Mouse (Mus musculus): ENCODE measurements around the gene Eif4g3. TPM values are rescaled to one million over a fixed set of nuclear protein-coding genes. Genes with fewer than 3 reads are reported as not detected.

Eif4g3 gene
- polyA plus RNA-seq, 2 experiments, result 5.6 to 15.6 TPM

DNA sequence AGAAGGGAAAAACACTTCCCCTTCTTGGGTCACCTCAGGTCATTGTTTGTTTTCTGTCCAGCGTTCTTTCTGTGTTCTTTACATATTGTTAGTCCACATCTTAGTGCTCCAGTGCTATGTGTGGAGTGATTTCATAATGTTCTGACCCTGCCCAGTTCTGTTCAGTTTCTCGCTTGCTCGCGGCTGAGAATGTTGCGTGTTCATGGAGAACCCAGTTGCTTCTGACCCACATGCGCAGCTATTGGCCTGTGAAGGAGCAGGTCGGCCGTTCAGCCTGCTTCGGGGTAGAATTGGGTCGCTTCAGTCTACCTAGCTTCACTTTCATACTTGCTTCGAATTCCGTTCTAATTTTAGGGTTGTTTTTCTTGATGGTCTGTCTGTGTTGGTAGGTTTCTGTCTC, 2.6 kb downstream of the Eif4g3 start:
- Histone ChIP-seq H3K4me2 (ENCODE audit: low read depth) (peak overlapping the region; percentile 84), H3K4me1 (replicated peaks; ENCODE audit: control insufficient read depth in 2 of 2, insufficient read depth in 2 of 2, low read length in 1 of 2) (peaks cover 7 to 15% of the 10 kb centered on the region in 2 experiments), H3K36me3 (replicated peaks; ENCODE audit: control insufficient read depth, insufficient read depth, low read depth) (peaks cover 8% of the 10 kb centered on the region), H3K4me3 (ENCODE audit: insufficient read depth in 1 of 2, low read depth in 2 of 2, low read length in 2 of 2) (peak overlapping the region; percentile 14 to 79; a peak in 2 of 4 replicates), H3K9me3 (ENCODE audit: control insufficient read depth, low read length) (no peaks in the 10 kb centered on the region), H3K27me3 (ENCODE audit: control insufficient read depth, insufficient read depth, low read length) (peaks cover 7% of the 10 kb centered on the region), H3K9ac (replicated peaks) (no peak overlapping the region), H3K27ac (no peak overlapping the region)
- whole genome bisulfite sequencing (ENCODE audit: insufficient replicate concordance), result 76% methylated on average over 12 of the region's 12 CpGs
- no peak for DNase-seq (ENCODE audit: low read depth in 3 of 3, low spot score in 3 of 3)
- ATAC-seq (ENCODE audit: insufficient read depth), result no peak
- TF ChIP-seq EP300 (IDR thresholded peaks at IDR 0.05; ENCODE audit: low read depth), result no peak
- no peak for TF ChIP-seq CTCF (IDR thresholded peaks at IDR 0.05; ENCODE audit: low read depth)

DNA sequence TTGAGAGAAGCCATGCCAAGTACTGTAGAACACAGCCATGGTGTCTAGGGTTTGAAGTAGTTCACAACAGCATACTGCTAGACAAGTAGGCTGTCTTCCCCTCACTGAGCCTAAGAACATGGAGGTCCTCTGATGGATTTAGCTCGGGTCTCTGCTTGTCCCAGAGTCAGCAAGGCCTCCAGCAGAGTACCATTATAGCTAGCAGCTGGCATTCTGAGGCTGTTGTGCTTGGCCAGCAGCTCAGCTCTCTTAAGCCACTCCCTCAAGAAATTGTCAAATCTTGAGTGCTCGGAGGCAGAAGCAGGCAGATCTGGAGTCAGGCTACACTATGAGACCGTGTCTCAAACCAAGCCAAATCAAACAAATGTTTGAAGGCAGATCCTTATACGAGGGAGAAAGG, 5.4 kb downstream of the Eif4g3 start:
- 77% methylated on average over 4 of the region's 4 CpGs for WGBS (ENCODE audit: insufficient replicate concordance)
- TF ChIP-seq CTCF (IDR thresholded peaks at IDR 0.05; ENCODE audit: low read depth) (no peak), EP300 (IDR thresholded peaks at IDR 0.05; ENCODE audit: low read depth) (no peak)
- H3K27ac ChIP-seq, result no peak overlapping the region
- peaks cover 7 to 17% of the 10 kb centered on the region in 2 experiments for H3K4me1 ChIP-seq (replicated peaks; ENCODE audit: control insufficient read depth in 2 of 2, insufficient read depth in 2 of 2, low read length in 1 of 2)
- no peak for DNase-seq (ENCODE audit: low read depth in 3 of 3, low spot score in 3 of 3)
- H3K27me3 ChIP-seq (ENCODE audit: control insufficient read depth, insufficient read depth, low read length), result no peaks in the 10 kb centered on the region
- no peaks in the 10 kb centered on the region for H3K9me3 ChIP-seq (ENCODE audit: control insufficient read depth, low read length)
- peaks cover 8% of the 10 kb centered on the region for H3K36me3 ChIP-seq (replicated peaks; ENCODE audit: control insufficient read depth, insufficient read depth, low read depth)
- ATAC-seq (ENCODE audit: insufficient read depth), result no peak
- no peak overlapping the region for H3K9ac ChIP-seq (replicated peaks)
- no peak overlapping the region for H3K4me2 ChIP-seq (ENCODE audit: low read depth)
- H3K4me3 ChIP-seq (ENCODE audit: insufficient read depth in 1 of 2, low read depth in 2 of 2, low read length in 2 of 2), result no peak overlapping the region

DNA sequence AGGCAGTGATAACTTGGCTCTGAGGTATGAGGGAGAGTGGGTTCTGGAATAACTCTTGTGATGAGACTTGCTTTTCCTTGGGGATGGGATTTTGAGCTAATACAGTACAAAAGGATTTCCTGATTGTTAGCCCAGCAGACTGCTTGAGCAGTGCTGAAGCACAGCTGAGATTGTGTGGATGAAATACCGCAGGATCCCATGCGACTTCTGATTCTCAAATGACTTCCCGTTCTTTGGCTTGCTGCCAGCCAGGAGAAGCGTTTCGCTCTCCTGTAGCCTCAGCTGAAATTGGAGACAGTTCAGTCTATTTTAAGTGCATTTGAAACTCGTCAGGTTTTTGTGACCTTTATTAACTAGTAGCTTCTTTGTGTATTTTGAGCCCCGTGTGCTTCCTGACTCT, 7.9 kb downstream of the Eif4g3 start:
- Histone ChIP-seq H3K27me3 (ENCODE audit: control insufficient read depth, insufficient read depth, low read length) (no peaks in the 10 kb centered on the region), H3K4me3 (ENCODE audit: insufficient read depth in 1 of 2, low read depth in 2 of 2, low read length in 2 of 2) (no peak overlapping the region), H3K36me3 (replicated peaks; ENCODE audit: control insufficient read depth, insufficient read depth, low read depth) (peaks cover 8% of the 10 kb centered on the region), H3K9me3 (ENCODE audit: control insufficient read depth, low read length) (no peaks in the 10 kb centered on the region), H3K27ac (no peak overlapping the region), H3K4me1 (replicated peaks; ENCODE audit: control insufficient read depth in 2 of 2, insufficient read depth in 2 of 2, low read length in 1 of 2) (peaks cover 0 to 6% of the 10 kb centered on the region in 2 experiments; a peak in 1 of 4 replicates), H3K9ac (replicated peaks) (no peak overlapping the region), H3K4me2 (ENCODE audit: low read depth) (no peak overlapping the region)
- TF ChIP-seq CTCF (IDR thresholded peaks at IDR 0.05; ENCODE audit: low read depth), result no peak
- no peak for TF ChIP-seq EP300 (IDR thresholded peaks at IDR 0.05; ENCODE audit: low read depth)
- ATAC-seq (ENCODE audit: insufficient read depth), result no peak
- 74% methylated on average over 7 of the region's 7 CpGs for WGBS (ENCODE audit: insufficient replicate concordance)
- DNase-seq (ENCODE audit: low read depth in 3 of 3, low spot score in 3 of 3), result no peak

DNA sequence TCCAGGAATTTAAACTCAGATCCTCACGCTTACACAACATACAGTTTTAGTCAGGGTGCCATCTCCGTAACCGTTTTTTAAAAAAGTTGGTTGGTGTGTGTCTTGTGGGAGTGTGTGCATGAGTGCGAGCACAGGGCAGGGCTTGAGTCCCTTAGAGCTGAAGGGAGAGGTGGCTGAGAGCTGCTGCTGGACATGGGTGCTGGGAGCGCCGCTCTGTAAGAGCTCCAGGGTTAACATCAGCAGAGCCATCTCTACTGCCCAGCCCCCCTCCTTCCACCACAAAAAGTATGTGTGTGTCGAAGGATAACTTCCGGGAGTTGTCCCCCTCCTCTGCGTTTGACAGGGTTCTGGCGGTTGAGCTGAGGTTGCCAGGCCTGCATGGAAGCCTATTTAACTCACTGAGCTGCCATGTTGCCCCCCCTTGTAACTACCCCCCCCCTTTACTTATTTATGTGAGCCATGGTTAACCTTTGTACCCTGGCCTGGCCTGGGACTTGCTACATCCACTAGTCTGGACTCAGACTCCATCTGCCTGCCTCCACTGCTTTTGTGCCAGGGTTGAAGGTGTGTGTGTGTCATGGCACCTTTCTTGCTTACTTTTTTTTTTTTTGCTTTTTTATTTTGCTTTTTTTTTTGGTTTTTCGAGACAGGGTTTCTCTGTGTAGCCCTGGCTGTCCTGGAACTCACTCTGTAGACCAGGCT, 11.2 kb downstream of the Eif4g3 start:
- peaks cover 0 to 5% of the 10 kb centered on the region in 2 experiments; a peak in 1 of 4 replicates for H3K4me1 ChIP-seq (replicated peaks; ENCODE audit: control insufficient read depth in 2 of 2, insufficient read depth in 2 of 2, low read length in 1 of 2)
- ATAC-seq (ENCODE audit: insufficient read depth) (no peak), DNase-seq (ENCODE audit: low read depth in 3 of 3, low spot score in 3 of 3) (no peak)
- H3K4me2 ChIP-seq (ENCODE audit: low read depth), result no peak overlapping the region
- H3K9ac ChIP-seq (replicated peaks), result no peak overlapping the region
- H3K9me3 ChIP-seq (ENCODE audit: control insufficient read depth, low read length), result no peaks in the 10 kb centered on the region
- H3K4me3 ChIP-seq (ENCODE audit: insufficient read depth in 1 of 2, low read depth in 2 of 2, low read length in 2 of 2), result no peak overlapping the region
- H3K36me3 ChIP-seq (replicated peaks; ENCODE audit: control insufficient read depth, insufficient read depth, low read depth), result peaks cover 4% of the 10 kb centered on the region
- WGBS (ENCODE audit: insufficient replicate concordance), result 81% methylated on average over 11 of the region's 11 CpGs
- no peak overlapping the region for H3K27ac ChIP-seq
- no peak for TF ChIP-seq EP300 (IDR thresholded peaks at IDR 0.05; ENCODE audit: low read depth)
- TF ChIP-seq CTCF (IDR thresholded peaks at IDR 0.05; ENCODE audit: low read depth), result no peak
- no peaks in the 10 kb centered on the region for H3K27me3 ChIP-seq (ENCODE audit: control insufficient read depth, insufficient read depth, low read length)

DNA sequence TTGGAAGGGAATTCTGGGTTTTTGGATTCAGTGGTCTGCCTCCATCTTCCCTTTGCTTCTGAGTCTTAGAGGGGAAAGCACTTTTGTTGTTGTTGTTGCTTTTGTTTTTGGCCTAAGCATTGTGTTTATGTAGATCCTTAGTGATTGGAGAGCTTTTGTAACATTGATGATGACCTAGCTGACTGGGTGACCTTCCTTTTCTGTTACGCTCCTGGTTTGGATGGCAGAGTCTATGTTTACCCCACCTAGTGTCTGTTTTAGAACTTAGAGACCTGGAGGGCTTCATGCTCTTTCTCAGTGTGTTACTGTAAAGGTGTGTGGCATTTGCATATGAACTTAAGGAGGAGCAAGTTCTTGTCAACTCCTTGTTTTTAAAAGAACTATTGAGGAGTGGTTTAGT, 13.0 kb downstream of the Eif4g3 start:
- WGBS (ENCODE audit: insufficient replicate concordance), result 71% methylated on average over 1 of the region's 1 CpGs
- DNase-seq (ENCODE audit: low read depth in 3 of 3, low spot score in 3 of 3) (no peak), ATAC-seq (ENCODE audit: insufficient read depth) (no peak)
- Histone ChIP-seq H3K36me3 (replicated peaks; ENCODE audit: control insufficient read depth, insufficient read depth, low read depth) (no peaks in the 10 kb centered on the region; the same call in 1 of the 2 replicates), H3K4me1 (replicated peaks; ENCODE audit: control insufficient read depth in 2 of 2, insufficient read depth in 2 of 2, low read length in 1 of 2) (0 out of 4 replicates have a peak, but pooled peaks cover 0 to 1% of the 10 kb centered on the region in 2 experiments), H3K4me3 (ENCODE audit: insufficient read depth in 1 of 2, low read depth in 2 of 2, low read length in 2 of 2) (no peak overlapping the region), H3K9ac (replicated peaks) (no peak overlapping the region), H3K4me2 (ENCODE audit: low read depth) (no peak overlapping the region), H3K9me3 (ENCODE audit: control insufficient read depth, low read length) (no peaks in the 10 kb centered on the region), H3K27me3 (ENCODE audit: control insufficient read depth, insufficient read depth, low read length) (no peaks in the 10 kb centered on the region), H3K27ac (no peak overlapping the region)
- TF ChIP-seq EP300 (IDR thresholded peaks at IDR 0.05; ENCODE audit: low read depth), result no peak
- TF ChIP-seq CTCF (IDR thresholded peaks at IDR 0.05; ENCODE audit: low read depth), result no peak
